Mouse (Mus musculus) cortical plate, adult 2 months (tissue): ENCODE data around the gene B3gnt2.

Experiments
- CTCF ChIP-seq: fragments of 200-500 bp; IDR thresholded peaks from 2 replicates; pipeline ENCODE4 v1.5.1; 2011; ENCODE audit warnings: mild to moderate bottlenecking, control low read depth, low read length; ENCODE audit not compliant: insufficient read depth; ENCODE audit errors: extremely low read depth
- POLR2A ChIP-seq: fragments of 200-500 bp; IDR thresholded peaks from 2 replicates; pipeline ENCODE4 v1.6.1; 2011; ENCODE audit warnings: mild to moderate bottlenecking, low read length, control low read depth; ENCODE audit not compliant: insufficient read depth; ENCODE audit errors: extremely low read depth

DNA sequence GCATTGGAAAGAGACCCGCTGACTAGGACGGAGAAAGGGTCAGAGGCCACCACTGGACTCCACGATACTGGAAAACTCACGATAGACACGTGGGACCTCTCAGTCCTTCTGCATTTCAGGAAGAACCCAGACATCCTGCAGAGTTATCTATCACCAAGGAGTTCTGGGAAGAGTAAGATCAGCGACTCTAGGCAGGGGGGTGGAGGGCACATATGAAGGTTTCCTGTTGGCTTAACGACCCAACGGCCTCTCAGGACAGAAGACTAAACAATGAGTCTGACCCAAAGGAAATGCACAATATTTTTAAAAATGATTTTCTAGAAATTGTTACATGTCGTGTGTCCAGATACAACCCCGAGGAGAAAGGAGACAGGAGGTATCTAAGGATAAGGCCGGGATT is 28.8 kb downstream of the B3gnt2 start:
- TF ChIP-seq CTCF (no peak), POLR2A (no peak)
